Mouse (Mus musculus): ENCODE measurements around the gene Mob3b.

DNA sequence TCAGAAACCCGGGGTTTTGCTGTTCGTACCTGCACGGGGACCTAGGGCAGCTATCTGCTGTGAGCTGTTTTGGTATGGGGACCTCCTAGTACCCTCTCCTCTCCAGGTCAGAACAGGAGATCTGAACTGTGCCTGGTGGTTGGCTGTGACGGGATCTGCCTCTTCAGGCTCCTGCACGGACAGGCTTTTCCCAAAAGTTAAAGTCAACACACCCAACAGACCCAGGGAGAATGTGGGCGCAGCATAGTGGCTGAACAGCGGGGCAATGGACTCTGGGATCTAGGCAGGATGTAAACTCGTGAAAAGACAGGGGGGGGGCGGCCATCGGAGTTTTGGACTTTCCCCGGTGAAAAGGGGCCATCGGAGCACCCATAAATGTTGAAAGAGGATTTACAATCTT is 170.2 kb downstream of the Mob3b start:
- no peak for TF ChIP-seq CTCF (IDR thresholded peaks at IDR 0.05; ENCODE audit: low read depth)
- no peak for TF ChIP-seq EP300 (IDR thresholded peaks at IDR 0.05; ENCODE audit: low read depth)
